Mouse (Mus musculus) forebrain, embryonic 12.5 days (tissue): ENCODE results near the gene C5ar2. TPM values are rescaled to one million over a fixed set of nuclear protein-coding genes. Genes with fewer than 3 reads are reported as not detected.

Experiments
- ATAC-seq: fragments of 200-750 bp; cut with Nextera tagmentation; 2 replicates; pipeline ENCODE4 v1.8.0; 2017; ENCODE audit warnings: moderate TSS enrichment; ENCODE audit not compliant: low FRiP score
- H3K27ac ChIP-seq: fragments of 300-500 bp; sonication (generic); 2 replicates; pipeline ENCODE4 v1.5.1; 2016; ENCODE audit warnings: mild to moderate bottlenecking
- H3K27me3 ChIP-seq: fragments of 300-500 bp; sonication (generic); 2 replicates; pipeline ENCODE4 v1.6.1; 2016; ENCODE audit warnings: mild to moderate bottlenecking
- H3K36me3 ChIP-seq: fragments of 300-500 bp; sonication (generic); replicated peaks from 2 replicates; pipeline ENCODE4 v1.6.1; 2016; ENCODE audit warnings: mild to moderate bottlenecking
- H3K4me1 ChIP-seq: fragments of 300-500 bp; sonication (generic); 2 replicates; pipeline ENCODE4 v1.6.1; 2016
- H3K4me2 ChIP-seq: fragments of 300-500 bp; sonication (generic); 2 replicates; pipeline ENCODE4 v1.6.1; 2016; ENCODE audit warnings: mild to moderate bottlenecking, moderate library complexity
- H3K4me3 ChIP-seq: fragments of 300-500 bp; sonication (generic); replicated peaks from 2 replicates; pipeline ENCODE4 v1.5.1; 2016; ENCODE audit warnings: mild to moderate bottlenecking
- H3K9ac ChIP-seq: fragments of 300-500 bp; sonication (generic); 2 replicates; pipeline ENCODE4 v1.6.1; 2016; ENCODE audit warnings: mild to moderate bottlenecking
- H3K9me3 ChIP-seq: fragments of 300-500 bp; sonication (generic); 2 replicates; pipeline ENCODE4 v1.6.1; 2016
- WGBS: fragments of 180-500 bp; shearing (Covaris S2); methylation state at CpG from one replicate; pipeline ENCODE4 v1.1.7; 2016; 5-methylcytosine and 5-hydroxymethylcytosine counted together
- polyA plus RNA-seq: library from polyadenylated mRNA; unstranded; fragments of >200 nt; fragmentation: Nextera tagmentation; extraction: Ambion mirVana; gene quantifications from 2 replicates; pipeline ENCODE4 v1.2.1, GENCODE M21; 2016

C5ar2 gene
- polyA plus RNA-seq, 1 experiment from 2014 or later: not detected

GRCm38 (mm10) chr7:16208781-16209665 lies 34.9 kb downstream of the C5ar2 start:
- Histone ChIP-seq H3K9me3 (no peaks in the 10 kb centered on the region), H3K4me1 (no peaks in the 10 kb centered on the region), H3K27me3 (no peaks in the 10 kb centered on the region), H3K27ac (no peak overlapping the region), H3K4me2 (no peak overlapping the region), H3K36me3 (peaks cover 92% of the 10 kb centered on the region), H3K9ac (no peak overlapping the region), H3K4me3 (no peak overlapping the region)
- no peak for ATAC-seq
- 91% methylated on average over 21 of the region's 21 CpGs for WGBS

GRCm38 (mm10) chr7:16207496-16207895 lies 36.5 kb downstream of the C5ar2 start:
- Histone ChIP-seq H3K27me3 (no peaks in the 10 kb centered on the region), H3K4me2 (no peak overlapping the region), H3K36me3 (peaks cover 91% of the 10 kb centered on the region), H3K27ac (no peak overlapping the region), H3K4me3 (no peak overlapping the region), H3K4me1 (no peaks in the 10 kb centered on the region), H3K9ac (no peak overlapping the region), H3K9me3 (no peaks in the 10 kb centered on the region)
- WGBS: 89% methylated on average over 10 of the region's 10 CpGs
- no peak for ATAC-seq

GRCm38 (mm10) chr7:16207076-16207475 lies 36.9 kb downstream of the C5ar2 start:
- no peaks in the 10 kb centered on the region for H3K27me3 ChIP-seq
- peaks cover 93% of the 10 kb centered on the region for H3K36me3 ChIP-seq
- no peak overlapping the region for H3K27ac ChIP-seq
- no peak overlapping the region for H3K9ac ChIP-seq
- no peaks in the 10 kb centered on the region for H3K4me1 ChIP-seq
- no peak overlapping the region for H3K4me3 ChIP-seq
- H3K9me3 ChIP-seq: no peaks in the 10 kb centered on the region
- no peak for ATAC-seq
- no peak overlapping the region for H3K4me2 ChIP-seq
- 88% methylated on average over 7 of the region's 7 CpGs for WGBS

- Histone ChIP-seq H3K27ac (no peak overlapping the region), H3K4me3 (no peak overlapping the region), H3K36me3 (peaks cover 92% of the 10 kb centered on the region)
These were observed 39.2 kb downstream of the C5ar2 start for GRCm38 (mm10) chr7:16204791-16205190.

GRCm38 (mm10) chr7:16203505-16203903 lies 40.5 kb downstream of the C5ar2 start:
- Histone ChIP-seq H3K4me3 (no peak overlapping the region), H3K36me3 (peaks cover 91% of the 10 kb centered on the region), H3K4me1 (no peaks in the 10 kb centered on the region), H3K27ac (no peak overlapping the region), H3K9ac (no peak overlapping the region), H3K9me3 (no peaks in the 10 kb centered on the region), H3K27me3 (no peaks in the 10 kb centered on the region), H3K4me2 (no peak overlapping the region)
- no peak for ATAC-seq
- 93% methylated on average over 13 of the region's 13 CpGs for WGBS

More at GRCm38 (mm10) chr7:16204791-16205190, 39.2 kb downstream of the C5ar2 start:
- Histone ChIP-seq H3K9ac (no peak overlapping the region), H3K27me3 (no peaks in the 10 kb centered on the region), H3K4me2 (no peak overlapping the region), H3K9me3 (no peaks in the 10 kb centered on the region), H3K4me1 (no peaks in the 10 kb centered on the region)
- no peak for ATAC-seq
- 82% methylated on average over 8 of the region's 9 CpGs for WGBS

- Histone ChIP-seq H3K9me3 (no peaks in the 10 kb centered on the region), H3K4me3 (no peak overlapping the region), H3K36me3 (peaks cover 92% of the 10 kb centered on the region), H3K9ac (no peak overlapping the region), H3K27ac (no peak overlapping the region), H3K4me1 (no peaks in the 10 kb centered on the region), H3K27me3 (no peaks in the 10 kb centered on the region), H3K4me2 (no peak overlapping the region)
- no peak for ATAC-seq
- 86% methylated on average over 15 of the region's 15 CpGs for WGBS
These were observed 41.0 kb downstream of the C5ar2 start for GRCm38 (mm10) chr7:16202756-16203504.

- ATAC-seq: no peak
- Histone ChIP-seq H3K4me2 (no peak overlapping the region), H3K27ac (no peak overlapping the region), H3K27me3 (no peaks in the 10 kb centered on the region), H3K36me3 (peaks cover 95% of the 10 kb centered on the region), H3K4me3 (no peak overlapping the region), H3K9ac (no peak overlapping the region), H3K9me3 (no peaks in the 10 kb centered on the region), H3K4me1 (no peaks in the 10 kb centered on the region)
- WGBS: 87% methylated on average over 6 of the region's 6 CpGs
These were observed 42.8 kb downstream of the C5ar2 start for GRCm38 (mm10) chr7:16201136-16201535.

GRCm38 (mm10) chr7:16198540-16198939 lies 45.4 kb downstream of the C5ar2 start:
- Histone ChIP-seq H3K4me2 (no peak overlapping the region), H3K36me3 (peaks cover 78% of the 10 kb centered on the region), H3K9me3 (no peaks in the 10 kb centered on the region), H3K27me3 (no peaks in the 10 kb centered on the region), H3K4me1 (no peaks in the 10 kb centered on the region), H3K27ac (no peak overlapping the region), H3K9ac (no peak overlapping the region), H3K4me3 (no peak overlapping the region)
- WGBS: 90% methylated on average over 11 of the region's 11 CpGs
- ATAC-seq: no peak

GRCm38 (mm10) chr7:16197166-16197565 lies 46.8 kb downstream of the C5ar2 start:
- no peaks in the 10 kb centered on the region for H3K4me1 ChIP-seq
- WGBS: 87% methylated on average over 5 of the region's 5 CpGs
- no peak overlapping the region for H3K9ac ChIP-seq
- H3K4me3 ChIP-seq: no peak overlapping the region
- ATAC-seq: no peak
- H3K4me2 ChIP-seq: no peak overlapping the region
- no peaks in the 10 kb centered on the region for H3K27me3 ChIP-seq
- 0 out of 2 replicates have a peak overlapping the region, but pooled peaks have one; percentile 20 for H3K27ac ChIP-seq
- peaks cover 65% of the 10 kb centered on the region for H3K36me3 ChIP-seq
- H3K9me3 ChIP-seq: no peaks in the 10 kb centered on the region

- no peak overlapping the region for H3K9ac ChIP-seq
- H3K27ac ChIP-seq: no peak overlapping the region
- no peak overlapping the region for H3K4me2 ChIP-seq
- no peak for ATAC-seq
- no peaks in the 10 kb centered on the region for H3K4me1 ChIP-seq
- WGBS: 73% methylated on average over 5 of the region's 6 CpGs
- no peaks in the 10 kb centered on the region for H3K9me3 ChIP-seq
- no peaks in the 10 kb centered on the region for H3K27me3 ChIP-seq
- no peak overlapping the region for H3K4me3 ChIP-seq
- peaks cover 60% of the 10 kb centered on the region for H3K36me3 ChIP-seq
These were observed 47.3 kb downstream of the C5ar2 start for GRCm38 (mm10) chr7:16196616-16197015.

- ATAC-seq: no peak
- Histone ChIP-seq H3K4me2 (no peak overlapping the region), H3K4me3 (no peak overlapping the region), H3K36me3 (peaks cover 33% of the 10 kb centered on the region), H3K27ac (no peak overlapping the region), H3K27me3 (peaks cover 8% of the 10 kb centered on the region; the same call in 1 of the 2 replicates), H3K4me1 (no peaks in the 10 kb centered on the region), H3K9ac (no peak overlapping the region), H3K9me3 (no peaks in the 10 kb centered on the region)
- whole genome bisulfite sequencing: 59% methylated on average over 3 of the region's 3 CpGs
These were observed 50.3 kb downstream of the C5ar2 start for GRCm38 (mm10) chr7:16193702-16194101.

GRCm38 (mm10) chr7:16192315-16192714 lies 51.6 kb downstream of the C5ar2 start:
- H3K36me3 ChIP-seq: peaks cover 20% of the 10 kb centered on the region
- H3K9ac ChIP-seq: no peak overlapping the region
- H3K4me2 ChIP-seq: no peak overlapping the region
- 18% methylated on average over 5 of the region's 5 CpGs for WGBS
- H3K27ac ChIP-seq: no peak overlapping the region
- peaks cover 8% of the 10 kb centered on the region; the same call in 1 of the 2 replicates for H3K27me3 ChIP-seq
- peak; percentile 45; the same call in 1 of the 2 replicates for ATAC-seq
- no peak overlapping the region for H3K4me3 ChIP-seq
- no peaks in the 10 kb centered on the region for H3K4me1 ChIP-seq
- no peaks in the 10 kb centered on the region for H3K9me3 ChIP-seq
